Mouse (Mus musculus): ENCODE data around the gene Ndufa6. TPM values are rescaled to one million over a fixed set of nuclear protein-coding genes. Genes with fewer than 3 reads are reported as not detected.
A peak's percentile ranks its signal among the peaks of the same experiment; 100 is the strongest.

The Ndufa6 gene
- total RNA-seq, 2 experiments from 2014 or later = 195 to 198 TPM

DNA sequence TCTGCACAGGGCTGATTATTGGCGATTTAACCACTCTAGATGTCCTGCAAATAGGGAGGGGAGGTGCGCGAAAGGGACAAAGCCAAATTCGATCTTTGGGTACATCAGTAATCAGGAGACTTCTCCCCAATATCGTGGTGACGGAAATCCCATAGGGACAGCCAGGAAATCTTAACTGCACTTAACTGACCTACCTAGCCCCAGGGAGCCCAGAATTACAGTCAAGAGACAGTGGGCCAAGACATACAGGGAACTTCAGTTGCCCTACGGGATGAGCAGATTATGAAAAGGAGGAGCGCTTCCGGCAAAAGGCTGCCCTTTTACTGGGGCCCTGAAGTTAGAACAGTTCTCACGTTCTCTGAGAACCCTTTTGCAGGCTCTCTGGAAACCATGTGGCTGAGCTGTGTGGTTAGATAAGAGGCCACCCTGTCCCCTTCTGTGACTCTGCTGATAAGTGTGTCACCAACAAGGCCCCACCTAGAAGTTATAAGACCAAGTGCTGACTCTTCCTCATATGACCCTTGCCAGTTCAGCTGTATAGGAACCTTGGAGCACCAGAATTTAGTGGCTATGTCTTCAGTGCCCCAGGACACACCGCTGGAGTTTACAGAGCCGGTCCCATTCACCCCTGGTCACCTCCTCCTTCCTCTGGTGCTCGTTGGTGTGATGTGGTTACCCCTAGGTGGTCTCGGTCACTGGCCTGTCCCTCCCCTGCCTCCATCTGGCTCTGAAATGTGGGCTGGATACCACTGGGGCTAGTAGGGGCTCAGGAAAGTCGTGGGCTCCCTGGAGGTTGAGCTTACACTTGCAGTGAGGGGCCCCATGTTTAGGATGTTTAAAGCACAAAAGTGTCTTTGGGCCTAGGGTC lies 12.2 kb downstream of the Ndufa6 start:
- DNase-seq (ENCODE audit: low spot score in 2 of 2) = no peak

DNA sequence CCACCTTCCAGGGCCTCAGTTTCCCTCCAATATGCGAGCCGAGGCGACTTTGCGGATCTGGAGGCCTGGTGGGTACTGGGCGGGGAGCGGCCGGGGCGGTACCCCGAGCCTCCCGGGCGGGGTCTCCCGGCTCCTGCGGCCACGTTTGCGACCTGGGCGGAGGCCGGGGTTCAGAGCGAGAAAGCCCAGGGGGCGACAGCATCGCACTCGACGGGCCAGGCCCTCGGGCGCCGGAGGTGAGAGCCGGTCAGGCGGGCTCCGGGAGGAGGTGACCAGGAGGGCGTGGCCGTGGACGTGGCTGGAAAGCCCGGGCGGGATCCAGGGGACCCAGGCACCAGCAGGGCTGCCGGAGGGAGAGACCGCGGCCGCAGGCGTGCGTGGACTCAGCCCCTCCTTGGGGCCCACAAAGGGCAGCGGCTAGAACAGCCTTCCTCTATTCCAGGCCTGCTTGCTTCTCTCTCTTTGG lies 13.1 kb downstream of the Ndufa6 start:
- no peak for DNase-seq (ENCODE audit: low spot score in 2 of 2)

DNA sequence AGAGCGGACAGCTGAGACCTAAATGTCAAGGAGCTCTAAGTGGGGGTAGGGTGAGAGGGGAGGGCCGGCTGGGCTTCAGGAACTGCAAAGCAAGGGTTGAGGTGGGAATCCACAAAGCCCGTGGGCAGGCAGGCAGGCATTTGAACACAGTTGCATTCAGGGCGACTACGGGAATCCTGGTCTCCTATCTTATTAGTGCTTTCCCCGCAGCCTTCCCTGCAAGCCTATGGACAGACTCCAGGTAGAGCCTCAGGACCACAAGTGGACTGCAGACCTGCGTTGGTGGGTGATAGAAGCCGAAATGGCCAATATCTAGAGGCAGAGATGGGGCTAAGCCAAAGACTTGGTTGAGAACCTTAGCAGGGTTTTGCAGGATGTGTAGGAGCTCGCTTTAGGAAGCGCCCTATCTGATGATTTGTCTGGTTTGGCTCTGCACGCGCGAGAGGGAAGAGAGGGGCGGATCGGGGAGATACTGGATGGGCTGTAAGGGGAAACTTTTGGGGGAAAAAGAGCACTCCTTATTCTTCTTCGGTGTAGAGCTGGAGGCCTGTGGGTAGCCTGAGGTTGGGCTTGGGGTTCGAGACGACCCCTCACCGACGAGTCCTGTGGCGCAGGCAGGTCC lies 13.6 kb downstream of the Ndufa6 start:
- DNase-seq (ENCODE audit: low spot score in 2 of 2) = no peak

DNA sequence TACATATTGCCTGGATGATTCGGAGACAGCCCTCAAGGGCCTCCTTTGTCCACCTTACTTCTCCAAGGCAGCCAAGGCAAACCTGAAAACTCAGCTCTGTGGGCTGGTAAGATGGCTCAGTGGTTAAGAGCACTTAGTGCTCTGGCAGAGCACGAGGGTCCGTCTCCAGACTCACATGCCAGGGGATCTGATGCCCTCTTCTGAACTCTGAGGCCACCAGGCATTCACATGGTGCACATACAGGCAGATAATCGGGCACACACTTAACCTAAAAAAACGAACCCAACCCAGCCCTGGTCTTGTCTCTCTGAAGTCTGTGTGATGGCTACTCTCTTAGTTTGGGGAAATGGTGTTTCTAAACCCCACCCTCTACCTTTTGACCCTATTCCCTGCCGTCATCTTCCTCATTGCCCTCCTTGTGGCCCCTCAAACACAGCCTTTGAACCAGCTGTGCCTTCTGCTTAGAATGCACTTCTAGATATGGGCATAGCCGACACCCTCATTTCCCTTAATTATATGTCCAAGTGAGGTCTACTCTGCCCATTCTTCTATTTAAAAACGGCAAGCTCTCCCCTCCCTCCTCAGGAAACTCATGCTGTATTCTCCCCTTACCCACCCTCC lies 14.4 kb downstream of the Ndufa6 start:
- no peak for DNase-seq (ENCODE audit: low spot score in 2 of 2)

DNA sequence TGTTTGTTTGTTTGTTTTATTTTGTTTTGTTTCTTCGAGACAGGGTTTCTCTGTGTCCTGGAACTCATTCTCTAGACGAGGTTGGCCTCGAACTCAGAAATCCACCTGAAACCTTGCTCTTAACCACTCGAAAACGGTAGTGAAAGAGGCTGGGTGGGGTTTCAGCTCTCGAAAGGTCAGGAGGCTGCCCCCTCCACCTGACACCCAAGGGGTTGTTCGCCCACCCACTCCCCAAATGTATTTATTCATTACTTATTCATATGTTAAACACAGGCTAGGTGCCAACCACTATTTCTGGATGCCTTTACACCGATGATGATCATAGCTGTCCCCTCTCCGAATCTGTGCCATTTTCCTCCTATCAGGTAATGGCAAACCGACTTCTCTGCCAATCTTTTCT lies 15.0 kb downstream of the Ndufa6 start:
- DNase-seq (ENCODE audit: low spot score in 2 of 2) = no peak

DNA sequence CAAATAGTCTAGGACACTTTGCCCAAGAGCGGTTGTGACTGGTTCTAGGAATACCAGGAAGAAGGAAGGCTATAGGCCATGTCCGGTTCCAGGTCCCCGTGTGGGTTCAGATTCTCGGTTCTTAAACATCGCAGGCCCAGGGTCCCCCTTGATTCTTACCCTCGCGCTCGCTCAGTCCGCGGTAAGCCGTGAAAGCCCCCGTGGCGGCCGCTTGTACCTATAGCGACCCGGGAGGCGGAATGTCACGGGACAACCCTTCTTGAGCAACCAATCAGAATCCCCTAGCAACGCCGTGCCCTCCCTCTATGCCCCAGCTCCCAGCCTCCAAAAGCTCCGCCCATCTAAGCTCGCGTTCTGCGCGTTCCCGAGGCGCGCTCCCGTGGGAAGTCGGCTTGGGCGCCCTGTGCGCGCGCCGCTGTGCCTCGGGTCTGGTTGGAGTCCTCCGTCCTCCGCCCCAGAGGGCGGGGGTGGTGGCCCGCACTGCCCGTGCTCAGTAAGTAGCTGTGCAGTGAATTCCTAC lies 15.5 kb downstream of the Ndufa6 start, which contains the start of the genes Naga, Pheta2 and Smdt1:
Gene Naga, minus strand, starts transcription at position 333 of the 520 bp plus-strand sequence.
Gene Pheta2, plus strand, starts transcription at position 350 of the 520 bp plus-strand sequence.
Gene Smdt1, plus strand, starts transcription at position 367 of the 520 bp plus-strand sequence.
- peak; percentile 92 to 93 for DNase-seq (ENCODE audit: low spot score in 2 of 2)

DNA sequence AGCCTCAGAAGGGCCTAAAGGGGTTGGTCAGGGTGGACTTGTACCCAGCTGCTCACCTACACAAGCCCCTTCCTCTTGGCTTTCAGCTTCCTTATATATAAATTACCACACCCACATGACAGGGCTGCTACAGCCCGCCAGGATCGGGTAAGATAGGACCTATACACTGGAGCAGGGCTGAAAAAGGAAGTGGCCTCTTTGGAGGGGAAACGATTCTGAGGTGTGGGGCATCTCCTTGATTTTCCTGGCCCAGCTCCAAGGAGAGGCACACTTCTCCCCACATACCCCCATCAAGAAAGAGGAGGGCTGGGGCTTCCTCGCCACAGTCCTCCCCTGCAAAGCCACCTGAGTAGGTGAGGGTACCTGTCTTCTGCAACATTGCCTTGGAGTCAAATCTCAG lies 16.2 kb downstream of the Ndufa6 start:
- DNase-seq (ENCODE audit: low spot score in 2 of 2) = no peak

DNA sequence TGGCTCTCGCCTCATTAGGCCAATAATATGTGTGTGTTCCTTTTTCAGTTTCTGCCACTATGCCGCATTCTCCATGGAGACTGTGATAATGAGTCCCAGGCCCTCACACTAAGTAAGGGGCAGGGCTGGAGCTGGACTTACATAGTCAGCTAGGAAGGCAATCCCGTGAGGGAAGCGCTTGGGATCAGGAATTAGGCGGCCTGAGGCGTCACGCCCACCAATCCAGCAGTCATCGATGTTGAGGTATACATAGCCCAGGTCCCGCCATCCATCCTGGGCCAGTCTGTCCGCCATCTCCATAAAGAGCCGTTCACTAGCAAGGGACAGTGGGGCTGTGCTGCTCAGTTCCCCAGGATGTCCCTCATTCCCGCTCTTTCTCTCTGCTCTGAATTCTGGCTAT lies 17.5 kb downstream of the Ndufa6 start:
- no peak for DNase-seq (ENCODE audit: low spot score in 2 of 2)

DNA sequence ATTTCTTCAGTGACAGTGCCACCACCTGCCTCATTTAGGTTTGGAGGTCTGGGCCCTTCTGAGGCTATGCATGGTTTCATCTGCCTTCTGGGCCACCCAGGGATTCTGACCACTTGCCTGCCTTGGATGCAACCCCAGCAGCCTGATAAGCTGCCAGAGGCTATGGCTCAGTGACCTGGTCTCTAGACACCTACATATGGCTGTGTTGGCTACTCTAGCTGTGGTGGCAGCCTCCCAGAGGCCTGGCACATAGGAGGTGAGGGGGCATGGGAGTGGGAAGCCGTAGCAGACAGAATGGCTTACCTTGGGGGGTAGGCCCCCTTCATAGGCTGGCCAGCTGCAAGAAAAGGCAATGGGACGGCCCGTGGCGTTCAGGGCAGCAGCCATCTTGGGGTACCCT lies 18.9 kb downstream of the Ndufa6 start:
- DNase-seq (ENCODE audit: low spot score in 2 of 2) = no peak

DNA sequence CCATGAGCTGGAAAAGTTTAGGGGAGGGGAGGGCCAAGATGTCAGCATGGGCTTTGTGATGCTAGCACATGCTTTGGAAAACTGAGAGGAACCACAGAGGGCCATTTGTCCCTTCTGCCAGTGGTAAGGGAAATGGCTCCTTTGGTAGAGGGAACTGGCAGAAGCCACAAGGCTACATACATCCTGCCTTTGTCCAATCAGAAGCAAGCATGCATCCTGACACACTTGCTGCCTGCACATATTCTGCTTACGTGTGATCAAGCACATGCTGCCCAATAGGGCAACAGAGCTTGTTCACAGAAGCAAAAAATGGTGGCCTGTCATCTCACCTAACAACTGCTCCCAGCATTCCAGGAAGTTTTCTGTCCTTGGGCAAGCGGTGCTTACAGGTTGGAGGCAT lies 28.7 kb downstream of the Ndufa6 start:
- DNase-seq (ENCODE audit: low spot score in 2 of 2) = no peak

DNA sequence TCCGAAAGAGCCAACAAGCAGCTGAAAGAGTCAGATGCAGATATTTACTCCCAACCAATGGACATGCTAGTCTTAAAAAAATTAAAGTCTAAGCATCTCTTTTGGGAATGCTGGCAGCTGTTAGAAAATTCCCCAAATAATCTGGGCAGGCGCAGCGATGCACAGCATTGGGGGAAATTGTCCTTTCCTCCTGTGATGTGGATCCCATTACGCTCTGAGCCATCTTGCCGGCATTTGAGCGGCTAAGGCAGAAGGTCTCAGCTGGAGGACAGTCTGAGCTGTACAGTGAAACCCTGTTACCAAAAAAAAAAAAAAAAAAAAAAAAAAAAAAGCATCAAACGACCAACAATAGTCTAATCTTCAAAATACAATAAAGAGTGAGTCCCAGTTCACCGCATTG lies 31.9 kb downstream of the Ndufa6 start:
- DNase-seq (ENCODE audit: low spot score in 2 of 2) = no peak

DNA sequence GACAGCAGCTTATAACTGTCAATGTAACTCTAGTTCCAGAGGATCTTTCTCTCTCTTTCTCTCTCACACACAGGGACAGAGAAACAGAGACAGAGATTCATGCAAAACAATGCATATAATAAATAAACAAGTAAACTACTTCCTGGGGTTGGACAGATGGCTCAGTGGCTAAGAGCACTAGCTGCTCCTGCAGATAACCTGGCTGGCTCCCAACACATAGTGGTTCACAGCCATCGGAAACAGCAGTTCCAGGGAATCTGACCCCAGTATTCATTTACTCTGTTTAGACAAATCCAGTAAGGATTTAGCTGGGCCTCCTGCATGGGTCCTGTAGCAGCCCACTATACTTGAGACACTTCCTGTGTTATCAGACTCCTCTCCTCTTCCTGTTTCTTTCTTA lies 34.5 kb downstream of the Ndufa6 start:
- no peak for DNase-seq (ENCODE audit: low spot score in 2 of 2)

DNA sequence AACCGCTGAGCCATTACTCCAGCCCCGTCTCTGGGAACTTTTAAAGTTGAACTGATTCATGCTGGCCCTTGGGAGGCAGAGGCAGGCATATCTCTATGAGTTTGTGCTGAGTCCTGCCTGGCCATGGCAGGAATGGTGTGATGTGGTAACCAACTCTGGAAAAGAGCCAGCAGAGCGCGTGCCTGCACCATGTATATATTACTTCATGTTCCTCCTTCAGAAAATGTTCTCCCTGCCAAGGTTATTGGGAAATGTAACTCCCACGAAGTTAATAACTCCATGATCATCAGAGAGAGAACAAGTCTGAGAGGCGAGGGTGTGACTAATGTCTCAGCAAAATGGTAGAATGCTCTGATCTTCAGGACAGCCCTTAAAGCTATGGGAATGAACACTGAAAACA lies 36.3 kb downstream of the Ndufa6 start:
- no peak for DNase-seq (ENCODE audit: low spot score in 2 of 2)

DNA sequence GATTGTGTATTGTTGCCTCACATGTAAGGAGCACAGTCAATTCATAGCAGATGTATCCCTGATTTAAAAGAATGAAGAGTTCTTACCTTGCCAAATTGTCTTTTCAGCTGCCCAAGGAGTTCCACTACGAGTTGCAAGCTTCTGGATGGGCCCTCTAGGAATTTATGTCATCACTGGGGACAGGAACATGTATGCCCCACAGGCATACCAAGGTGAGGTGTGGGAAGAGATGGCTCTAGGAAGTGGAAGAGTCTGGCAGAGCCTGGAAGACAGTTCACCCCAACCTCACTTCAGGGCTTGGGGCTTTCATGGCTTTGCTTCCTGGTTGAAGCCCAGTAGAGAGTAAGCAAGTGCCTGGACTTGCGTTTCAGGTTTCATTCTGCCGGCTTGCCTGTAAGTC lies 45.7 kb downstream of the Ndufa6 start:
- DNase-seq (ENCODE audit: low spot score in 2 of 2) = no peak

DNA sequence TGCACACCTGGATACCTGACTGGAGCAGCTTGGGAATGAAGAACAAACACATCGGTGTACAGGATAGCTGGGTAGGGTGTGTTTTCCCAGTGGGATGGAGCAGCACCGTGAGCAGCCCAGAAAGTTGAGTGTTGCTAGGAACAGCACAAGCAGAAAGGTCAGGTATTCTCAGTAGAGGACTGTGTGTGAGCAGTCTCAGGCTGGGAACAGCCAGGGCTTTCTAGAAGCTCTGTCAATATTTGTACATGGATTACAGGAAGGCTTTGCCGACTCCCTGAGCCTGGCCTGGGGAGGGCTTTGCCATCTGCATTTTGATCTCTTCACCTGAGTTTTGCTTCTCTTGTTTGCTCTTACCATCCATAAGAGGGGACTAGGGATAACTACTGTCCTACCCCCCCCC lies 47.0 kb downstream of the Ndufa6 start:
- DNase-seq (ENCODE audit: low spot score in 2 of 2) = no peak

Small RNA genes lying within 50 kb of the gene (microRNA-seq; reads per million reads assigned to microRNA genes)
- 0 reads per million in 2 experiments for gene Mir7684

Other genes starting within 250 kb of the Ndufa6 start
- gene Ccdc134, start 226.4 kb downstream of the Ndufa6 start, total RNA-seq (2021) = 10 to 100 TPM; 11.1 to 12.6 TPM
- 100 to 1,000 TPM; 213 to 223 TPM for gene Srebf2, start 207.1 kb downstream of the Ndufa6 start, total RNA-seq (2021)
- 1 to 10 TPM; 2.6 to 3.0 TPM for gene Shisa8, start 141.5 kb downstream of the Ndufa6 start, total RNA-seq (2021)
- gene Tnfrsf13c, start 130.0 kb downstream of the Ndufa6 start, total RNA-seq (2021) = under 1 TPM; 0.26 to 0.49 TPM
- gene Cenpm, start 109.6 kb downstream of the Ndufa6 start, total RNA-seq (2021) = 1 to 10 TPM; 4.0 to 4.4 TPM
- 100 to 1,000 TPM in 1 of 2 experiments, 10 to 100 TPM in 1; 93.7 to 101 TPM for gene 1500009C09Rik, start 101.9 kb downstream of the Ndufa6 start, total RNA-seq (2021)
- gene Sept3, start 79.4 kb downstream of the Ndufa6 start, total RNA-seq (2021) = 100 to 1,000 TPM; 494 to 520 TPM
- gene Wbp2nl, start 55.4 kb downstream of the Ndufa6 start, total RNA-seq (2021) = not detected
- gene Naga, start 15.4 kb downstream of the Ndufa6 start, total RNA-seq (2021) = 10 to 100 TPM; 29.1 to 30.2 TPM
- gene Pheta2, start 15.4 kb downstream of the Ndufa6 start, total RNA-seq (2021) = under 1 TPM; 0.23 to 0.35 TPM
- 100 to 1,000 TPM; 140 to 146 TPM for gene Smdt1, start 15.4 kb downstream of the Ndufa6 start, total RNA-seq (2021)
- 10 to 100 TPM; 36.4 to 40.9 TPM for gene Cyp2d22, start 25.9 kb upstream of the Ndufa6 start, total RNA-seq (2021)
- gene Cyp2d11, start 39.7 kb upstream of the Ndufa6 start, total RNA-seq (2021) = under 1 TPM in 1 of 2 experiments, not detected in 1; 0.35 TPM
- gene Cyp2d10, start 52.9 kb upstream of the Ndufa6 start, total RNA-seq (2021) = under 1 TPM in 1 of 2 experiments, not detected in 1; 0.46 TPM
- not detected for gene Cyp2d9, start 79.1 kb upstream of the Ndufa6 start, total RNA-seq (2021)
- gene Cyp2d12, start 200.8 kb upstream of the Ndufa6 start, total RNA-seq (2021) = not detected